Mouse (Mus musculus): ENCODE results near the gene Klk14. TPM values are rescaled to one million over a fixed set of nuclear protein-coding genes. Genes with fewer than 3 reads are reported as not detected.

Klk14 gene
- total RNA-seq, 1 experiment from 2014 or later = not detected

DNA sequence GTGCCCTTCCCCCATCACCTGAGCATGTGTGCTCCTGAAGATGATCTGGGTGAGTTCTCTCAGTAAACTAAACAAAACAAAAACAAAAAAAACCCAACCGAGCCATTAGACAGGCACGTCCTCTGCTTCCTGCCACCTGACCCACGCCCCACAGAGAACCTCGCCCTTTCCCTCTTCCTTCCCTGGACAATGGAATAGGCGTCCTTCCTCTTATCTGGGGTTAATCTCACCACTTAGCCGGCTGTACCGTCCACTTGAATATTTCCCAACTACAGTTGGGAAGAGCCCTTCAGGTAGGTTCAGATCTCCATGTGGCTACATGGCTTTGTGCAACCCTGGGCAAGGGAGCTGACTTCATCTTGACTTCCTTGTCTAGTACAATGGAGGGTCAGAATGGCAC is 5.1 kb upstream of the Klk14 start:
- no peak for ATAC-seq (replicated peaks in 1 of 2; ENCODE audit: insufficient read depth in 1 of 2, low FRiP score in 2 of 2, low TSS enrichment in 1 of 2, low read depth in 1 of 2, poor library complexity in 2 of 2, severe bottlenecking in 2 of 2)

DNA sequence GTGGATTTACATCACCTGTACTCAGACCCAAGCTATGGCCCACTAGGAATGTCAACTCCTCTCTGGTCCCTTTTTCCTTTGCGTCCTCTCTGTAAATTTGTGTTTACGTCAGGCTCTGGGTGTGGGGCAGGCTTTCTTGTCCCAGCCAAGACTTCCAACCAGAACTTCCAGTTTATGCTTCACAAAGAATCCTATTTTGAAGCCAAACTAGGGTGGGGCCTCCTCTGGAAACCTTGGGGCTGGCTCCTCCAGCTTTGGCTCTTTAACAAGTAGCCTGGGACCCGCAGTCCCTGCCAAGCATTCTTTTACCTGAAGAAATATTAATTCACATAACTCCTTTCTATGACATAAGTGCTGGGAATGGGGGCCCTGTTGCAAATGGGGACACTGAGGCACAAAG is 19.8 kb downstream of the Klk14 start:
- no peak for ATAC-seq (replicated peaks in 1 of 2; ENCODE audit: insufficient read depth in 1 of 2, low FRiP score in 2 of 2, low TSS enrichment in 1 of 2, low read depth in 1 of 2, poor library complexity in 2 of 2, severe bottlenecking in 2 of 2)

DNA sequence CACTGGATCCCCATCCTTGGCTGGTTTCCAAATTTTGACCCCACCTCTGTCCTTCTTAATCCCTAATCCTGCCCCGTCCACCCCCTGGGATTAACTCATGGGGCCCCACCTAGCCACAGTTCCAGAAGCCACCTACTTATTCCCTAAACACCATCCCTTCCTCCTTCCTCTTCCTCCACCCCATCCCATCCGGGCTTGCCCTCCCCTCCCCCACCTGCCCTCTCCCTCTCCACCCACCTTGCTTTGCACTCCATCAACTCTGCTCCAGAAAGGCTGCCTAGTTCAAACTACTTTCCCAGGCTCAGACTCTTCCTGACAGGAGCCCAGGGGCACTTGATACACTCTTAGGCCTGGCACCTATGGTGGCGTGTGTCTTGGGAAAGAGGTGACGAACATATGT is 22.0 kb downstream of the Klk14 start, which contains the start of gene Klk13:
Gene Klk13 (plus strand): TSS at position 301 of the 400 bp plus-strand sequence.
- ATAC-seq (replicated peaks in 1 of 2; ENCODE audit: insufficient read depth in 1 of 2, low FRiP score in 2 of 2, low TSS enrichment in 1 of 2, low read depth in 1 of 2, poor library complexity in 2 of 2, severe bottlenecking in 2 of 2) = no peak

DNA sequence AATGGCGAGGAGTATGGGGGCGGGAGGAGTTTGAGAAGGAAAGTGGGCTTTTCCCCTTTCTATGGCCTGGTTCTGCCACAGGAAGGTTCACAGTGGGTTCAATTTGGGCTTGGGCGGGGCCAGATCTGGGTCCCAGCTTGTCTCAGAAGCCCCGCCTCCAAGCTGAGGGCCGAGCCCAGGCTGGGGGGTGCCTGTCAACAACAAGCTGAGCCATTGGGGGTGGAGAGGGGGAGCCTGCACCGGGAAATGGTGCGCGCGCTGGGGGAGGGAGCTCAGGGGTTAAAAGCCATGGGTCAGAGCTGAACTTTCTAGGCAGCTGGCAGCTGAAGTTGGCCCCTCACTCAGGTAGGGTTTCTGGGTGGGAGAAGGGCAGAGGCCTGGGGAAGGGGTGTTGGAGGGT is 22.7 kb downstream of the Klk14 start:
- no peak for ATAC-seq (replicated peaks in 1 of 2; ENCODE audit: insufficient read depth in 1 of 2, low FRiP score in 2 of 2, low TSS enrichment in 1 of 2, low read depth in 1 of 2, poor library complexity in 2 of 2, severe bottlenecking in 2 of 2)

DNA sequence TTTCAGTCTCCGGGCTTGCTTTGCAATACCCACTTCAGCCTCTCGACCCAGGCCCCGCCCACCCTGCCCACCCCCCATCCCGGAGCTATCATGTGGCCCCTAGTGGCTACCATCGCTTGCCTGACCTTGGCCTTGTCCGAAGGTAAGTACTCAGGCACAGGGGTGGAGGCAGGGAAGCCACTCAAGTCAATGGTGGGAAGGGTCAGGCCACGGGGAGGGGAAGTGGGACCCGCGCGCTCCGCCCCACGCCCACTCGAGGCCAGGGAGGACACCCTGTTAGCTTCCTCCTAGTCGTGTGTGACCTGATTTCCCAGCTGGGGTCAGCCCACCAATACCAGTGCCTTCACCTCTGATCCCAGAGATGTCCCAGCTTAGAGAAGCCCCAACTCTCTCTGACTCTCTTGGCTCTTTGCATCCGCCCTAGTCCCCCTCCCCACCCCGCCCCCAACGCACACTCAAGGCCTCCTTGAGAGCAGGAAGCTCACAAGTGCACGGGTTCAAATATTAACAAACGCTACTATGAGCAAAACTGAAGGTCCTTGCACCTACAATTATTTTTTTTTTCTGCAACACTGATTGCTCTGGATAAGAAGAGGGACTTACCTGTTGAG is 23.6 kb downstream of the Klk14 start:
- ATAC-seq (replicated peaks in 1 of 2; ENCODE audit: insufficient read depth in 1 of 2, low FRiP score in 2 of 2, low TSS enrichment in 1 of 2, low read depth in 1 of 2, poor library complexity in 2 of 2, severe bottlenecking in 2 of 2) = no peak

Other genes starting within 250 kb of the Klk14 start
- not detected in 2 replicates for gene Cldnd2, start 249.6 kb upstream of the Klk14 start, total RNA-seq (2017)
- 316 and 319 TPM in 2 replicates for gene Etfb, start 246.3 kb upstream of the Klk14 start, total RNA-seq (2017)
- gene Gm45233, start 246.3 kb upstream of the Klk14 start, total RNA-seq (2017) = 2.5 TPM in 1 of 2 replicates, not detected in the other
- gene Vsig10l, start 227.3 kb upstream of the Klk14 start, total RNA-seq (2017) = 5.0 and 5.1 TPM in 2 replicates
- gene Iglon5, start 200.3 kb upstream of the Klk14 start, total RNA-seq (2017) = not detected in 2 replicates
- gene 4931406B18Rik, start 184.5 kb upstream of the Klk14 start, total RNA-seq (2017) = not detected in 2 replicates
- 26.9 and 29.0 TPM in 2 replicates for gene Cd33, start 146.0 kb upstream of the Klk14 start, total RNA-seq (2017)
- 6.1 and 6.6 TPM in 2 replicates for gene Zfp658, start 128.2 kb upstream of the Klk14 start, total RNA-seq (2017)
- 10.9 and 15.6 TPM in 2 replicates for gene Zfp719, start 110.8 kb upstream of the Klk14 start, total RNA-seq (2017)
- not detected in 2 replicates for gene Zfp819, start 83.2 kb upstream of the Klk14 start, total RNA-seq (2017)
- not detected in 2 replicates for gene Ceacam18, start 55.7 kb upstream of the Klk14 start, total RNA-seq (2017)
- gene Siglece, start 30.3 kb upstream of the Klk14 start, total RNA-seq (2017) = 1.7 and 4.1 TPM in 2 replicates
- 6.3 and 9.8 TPM in 2 replicates for gene Ctu1, start 18.4 kb upstream of the Klk14 start, total RNA-seq (2017)
- not detected in 2 replicates for gene Klk13, start 22.1 kb downstream of the Klk14 start, total RNA-seq (2017)
- gene Klk12, start 78.5 kb downstream of the Klk14 start, total RNA-seq (2017) = not detected in 2 replicates
- not detected in 2 replicates for gene Klk11, start 84.2 kb downstream of the Klk14 start, total RNA-seq (2017)
- gene Klk10, start 90.6 kb downstream of the Klk14 start, total RNA-seq (2017) = not detected in 2 replicates
- gene Klk9, start 101.5 kb downstream of the Klk14 start, total RNA-seq (2017) = not detected in 2 replicates
- gene Klk8, start 107.2 kb downstream of the Klk14 start, total RNA-seq (2017) = 45.1 and 49.5 TPM in 2 replicates
- gene Klk7, start 120.9 kb downstream of the Klk14 start, total RNA-seq (2017) = 0.10 TPM in 1 of 2 replicates, not detected in the other
- not detected in 2 replicates for gene Klk6, start 134.1 kb downstream of the Klk14 start, total RNA-seq (2017)
- not detected in 2 replicates for gene Klk5, start 151.6 kb downstream of the Klk14 start, total RNA-seq (2017)
- not detected in 2 replicates for gene Klk4, start 190.7 kb downstream of the Klk14 start, total RNA-seq (2017)
- not detected in 2 replicates for gene Klk15, start 243.3 kb downstream of the Klk14 start, total RNA-seq (2017)

Data from hematopoietic stem cell, adult 5-6 weeks (primary cell).